Mouse (Mus musculus): ENCODE measurements around the gene Cryba4. TPM values are rescaled to one million over a fixed set of nuclear protein-coding genes. Genes with fewer than 3 reads are reported as not detected.
A peak's percentile ranks its signal among the peaks of the same experiment; 100 is the strongest.

Gene Cryba4
- polyA plus RNA-seq, 1 experiment from 2014 or later = 3.0 TPM

GRCm38 (mm10) chr5:112244890-112245615 lies 7.3 kb downstream of the Cryba4 start:
- Histone ChIP-seq H3K27ac (ENCODE audit: low read depth) (no peak overlapping the region), H3K36me3 (ENCODE audit: control insufficient read depth, insufficient read depth, low read length) (no peaks in the 10 kb centered on the region), H3K27me3 (replicated peaks; ENCODE audit: control insufficient read depth, insufficient read depth, low read length) (no peaks in the 10 kb centered on the region), H3K9me3 (ENCODE audit: control insufficient read depth, low read length) (no peaks in the 10 kb centered on the region), H3K4me3 (ENCODE audit: low read depth, low read length) (no peak overlapping the region), H3K4me2 (ENCODE audit: low read length) (no peak overlapping the region), H3K4me1 (replicated peaks; ENCODE audit: control insufficient read depth, insufficient read depth, low read length) (no peaks in the 10 kb centered on the region), H3K9ac (ENCODE audit: low read length) (no peak overlapping the region)
- ATAC-seq (replicated peaks; ENCODE audit: low FRiP score, low TSS enrichment, low read depth) (no peak), DNase-seq (ENCODE audit: low spot score) (no peak)
- WGBS = 46% methylated on average over 8 of the region's 8 CpGs

GRCm38 (mm10) chr5:112244275-112244562 lies 8.1 kb downstream of the Cryba4 start:
- H3K9me3 ChIP-seq (ENCODE audit: control insufficient read depth, low read length) = no peaks in the 10 kb centered on the region
- H3K27ac ChIP-seq (ENCODE audit: low read depth) = no peak overlapping the region
- H3K4me2 ChIP-seq (ENCODE audit: low read length) = no peak overlapping the region
- H3K4me3 ChIP-seq (ENCODE audit: low read depth, low read length) = no peak overlapping the region
- H3K9ac ChIP-seq (ENCODE audit: low read length) = no peak overlapping the region
- no peaks in the 10 kb centered on the region for H3K27me3 ChIP-seq (replicated peaks; ENCODE audit: control insufficient read depth, insufficient read depth, low read length)
- no peaks in the 10 kb centered on the region for H3K4me1 ChIP-seq (replicated peaks; ENCODE audit: control insufficient read depth, insufficient read depth, low read length)
- WGBS = 59% methylated on average over 1 of the region's 1 CpGs
- DNase-seq (ENCODE audit: low spot score) (no peak), ATAC-seq (replicated peaks; ENCODE audit: low FRiP score, low TSS enrichment, low read depth) (no peak)
- no peaks in the 10 kb centered on the region for H3K36me3 ChIP-seq (ENCODE audit: control insufficient read depth, insufficient read depth, low read length)

DNA sequence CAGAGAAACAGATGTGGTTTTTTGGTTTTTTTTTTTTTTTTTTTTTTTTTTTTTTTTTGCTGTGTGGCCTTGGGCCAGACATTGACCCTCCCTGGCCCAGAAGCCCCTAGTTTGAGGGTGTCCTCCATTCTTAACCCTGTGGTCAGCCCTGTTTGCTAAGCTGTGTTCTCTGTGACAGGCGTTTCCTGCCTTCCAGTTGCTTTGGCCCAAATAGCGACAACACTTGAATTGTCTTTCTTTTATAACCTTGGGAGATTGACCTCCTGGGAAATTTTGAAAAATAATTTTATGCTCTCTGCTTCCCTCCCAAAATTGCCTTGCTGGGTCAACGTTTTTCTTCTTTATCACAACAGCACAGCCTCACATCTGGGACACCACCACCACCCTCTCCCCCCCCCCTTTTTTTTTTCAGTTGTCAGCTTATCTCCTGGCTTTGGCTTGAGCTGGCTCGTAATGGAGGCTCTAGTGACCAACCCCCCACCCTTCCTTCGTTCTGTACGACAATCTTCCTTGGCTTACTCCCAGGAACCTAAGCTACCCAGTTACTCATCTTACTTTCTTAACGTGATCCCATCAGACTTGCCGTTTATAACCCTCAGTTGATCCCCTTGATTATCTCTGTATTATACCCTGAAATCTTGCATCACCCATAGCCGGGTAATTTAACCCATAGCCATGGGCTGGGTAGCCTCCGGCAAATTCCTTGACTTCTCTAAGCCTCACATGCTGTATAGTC lies 8.6 kb downstream of the Cryba4 start:
- no peaks in the 10 kb centered on the region for H3K27me3 ChIP-seq (replicated peaks; ENCODE audit: control insufficient read depth, insufficient read depth, low read length)
- 61% methylated on average over 10 of the region's 10 CpGs for WGBS
- no peaks in the 10 kb centered on the region for H3K36me3 ChIP-seq (ENCODE audit: control insufficient read depth, insufficient read depth, low read length)
- no peak overlapping the region for H3K27ac ChIP-seq (ENCODE audit: low read depth)
- no peak for ATAC-seq (replicated peaks; ENCODE audit: low FRiP score, low TSS enrichment, low read depth)
- no peak overlapping the region for H3K4me2 ChIP-seq (ENCODE audit: low read length)
- no peak overlapping the region for H3K9ac ChIP-seq (ENCODE audit: low read length)
- no peaks in the 10 kb centered on the region for H3K4me1 ChIP-seq (replicated peaks; ENCODE audit: control insufficient read depth, insufficient read depth, low read length)
- H3K4me3 ChIP-seq (ENCODE audit: low read depth, low read length) = no peak overlapping the region
- DNase-seq (ENCODE audit: low spot score) = no peak
- no peaks in the 10 kb centered on the region for H3K9me3 ChIP-seq (ENCODE audit: control insufficient read depth, low read length)

DNA sequence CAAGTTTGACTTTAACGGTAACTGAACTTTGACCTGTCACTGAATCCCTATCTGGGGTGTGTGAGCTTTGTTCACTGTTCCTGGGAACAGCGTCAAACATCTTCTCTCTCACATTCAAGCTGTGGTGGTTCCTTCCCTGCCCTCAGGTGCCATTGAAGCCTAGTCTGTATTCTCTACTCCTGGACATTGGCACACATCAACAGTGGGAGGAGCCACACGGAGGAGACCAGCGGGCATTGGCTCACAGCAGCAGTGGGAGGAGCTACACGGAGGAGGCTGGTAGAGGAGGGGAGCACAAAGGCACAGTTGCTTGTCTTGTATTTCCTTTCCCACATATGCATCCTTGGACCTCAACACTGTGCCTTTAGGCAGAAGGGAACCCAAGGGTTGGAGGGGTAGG lies 9.3 kb downstream of the Cryba4 start:
- H3K36me3 ChIP-seq (ENCODE audit: control insufficient read depth, insufficient read depth, low read length) = no peaks in the 10 kb centered on the region

DNA sequence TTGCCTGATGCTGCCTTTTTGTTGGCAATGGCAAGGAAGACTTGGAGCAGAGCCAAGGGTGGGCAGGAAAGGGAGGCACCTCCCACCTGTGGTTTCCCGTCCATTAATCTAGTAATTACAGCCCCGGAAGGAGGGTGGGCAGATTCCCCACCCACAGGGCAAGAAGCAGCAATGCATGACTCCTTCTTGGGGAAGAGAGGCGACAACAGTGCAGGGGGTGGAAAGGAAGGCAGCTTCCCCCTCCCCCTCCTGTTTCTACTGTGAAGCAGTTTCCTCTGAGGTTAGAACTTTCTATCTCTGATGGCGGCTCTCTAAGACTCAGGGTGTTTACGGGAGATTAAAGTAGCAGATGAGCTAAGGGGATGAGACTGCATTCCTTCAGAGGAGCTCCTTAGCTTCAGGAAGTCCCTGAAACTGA lies 9.9 kb downstream of the Cryba4 start:
- DNase-seq (ENCODE audit: low spot score) (no peak), ATAC-seq (replicated peaks; ENCODE audit: low FRiP score, low TSS enrichment, low read depth) (no peak)
- H3K4me3 ChIP-seq (ENCODE audit: low read depth, low read length) = no peak overlapping the region
- peaks cover 5% of the 10 kb centered on the region for H3K4me1 ChIP-seq (replicated peaks; ENCODE audit: control insufficient read depth, insufficient read depth, low read length)
- no peaks in the 10 kb centered on the region for H3K27me3 ChIP-seq (replicated peaks; ENCODE audit: control insufficient read depth, insufficient read depth, low read length)
- H3K9me3 ChIP-seq (ENCODE audit: control insufficient read depth, low read length) = no peaks in the 10 kb centered on the region
- no peak overlapping the region for H3K27ac ChIP-seq (ENCODE audit: low read depth)
- no peaks in the 10 kb centered on the region for H3K36me3 ChIP-seq (ENCODE audit: control insufficient read depth, insufficient read depth, low read length)
- no peak overlapping the region for H3K9ac ChIP-seq (ENCODE audit: low read length)
- no peak overlapping the region for H3K4me2 ChIP-seq (ENCODE audit: low read length)
- WGBS = 61% methylated on average over 5 of the region's 5 CpGs

More for the DNA sequence above, 9.3 kb downstream of the Cryba4 start:
- no peaks in the 10 kb centered on the region for H3K9me3 ChIP-seq (ENCODE audit: control insufficient read depth, low read length)
- no peak overlapping the region for H3K4me2 ChIP-seq (ENCODE audit: low read length)
- no peaks in the 10 kb centered on the region for H3K4me1 ChIP-seq (replicated peaks; ENCODE audit: control insufficient read depth, insufficient read depth, low read length)
- H3K27me3 ChIP-seq (replicated peaks; ENCODE audit: control insufficient read depth, insufficient read depth, low read length) = no peaks in the 10 kb centered on the region
- H3K27ac ChIP-seq (ENCODE audit: low read depth) = no peak overlapping the region
- no peak overlapping the region for H3K9ac ChIP-seq (ENCODE audit: low read length)
- 49% methylated on average over 5 of the region's 5 CpGs for WGBS
- no peak for ATAC-seq (replicated peaks; ENCODE audit: low FRiP score, low TSS enrichment, low read depth)
- no peak for DNase-seq (ENCODE audit: low spot score)
- no peak overlapping the region for H3K4me3 ChIP-seq (ENCODE audit: low read depth, low read length)

DNA sequence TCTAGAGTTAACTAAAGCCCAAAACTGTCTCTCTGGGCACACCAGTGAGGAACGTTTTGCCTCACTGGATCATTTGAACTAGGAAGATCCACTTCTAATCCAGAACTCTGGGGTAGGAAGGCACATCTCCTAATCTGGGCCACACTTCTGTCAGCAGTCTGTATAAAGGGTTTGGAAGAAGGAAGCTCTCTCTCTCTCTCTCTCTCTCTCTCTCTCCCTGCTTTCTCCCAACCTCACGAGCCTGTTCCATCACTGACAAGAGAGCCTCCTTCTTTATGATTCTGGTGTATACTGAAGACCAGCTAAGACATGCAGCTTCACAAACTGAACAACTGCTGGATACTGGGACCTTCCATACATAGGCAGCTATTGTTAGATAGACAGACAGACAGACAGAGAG lies 10.5 kb downstream of the Cryba4 start:
- Histone ChIP-seq H3K4me2 (ENCODE audit: low read length) (no peak overlapping the region), H3K9ac (ENCODE audit: low read length) (no peak overlapping the region), H3K36me3 (ENCODE audit: control insufficient read depth, insufficient read depth, low read length) (no peaks in the 10 kb centered on the region), H3K4me1 (replicated peaks; ENCODE audit: control insufficient read depth, insufficient read depth, low read length) (peaks cover 8% of the 10 kb centered on the region), H3K27ac (ENCODE audit: low read depth) (no peak overlapping the region), H3K9me3 (ENCODE audit: control insufficient read depth, low read length) (no peaks in the 10 kb centered on the region), H3K27me3 (replicated peaks; ENCODE audit: control insufficient read depth, insufficient read depth, low read length) (no peaks in the 10 kb centered on the region), H3K4me3 (ENCODE audit: low read depth, low read length) (no peak overlapping the region)
- ATAC-seq (replicated peaks; ENCODE audit: low FRiP score, low TSS enrichment, low read depth) = no peak
- DNase-seq (ENCODE audit: low spot score) = no peak
- 71% methylated on average over 2 of the region's 2 CpGs for WGBS

- ATAC-seq (replicated peaks; ENCODE audit: low FRiP score, low TSS enrichment, low read depth) (peak; percentile 38; the same call in 1 of the 2 replicates), DNase-seq (ENCODE audit: low spot score) (peak; percentile 97)
- H3K9ac ChIP-seq (ENCODE audit: low read length) = no peak overlapping the region
- no peak overlapping the region for H3K27ac ChIP-seq (ENCODE audit: low read depth)
- H3K4me1 ChIP-seq (replicated peaks; ENCODE audit: control insufficient read depth, insufficient read depth, low read length) = peaks cover 8% of the 10 kb centered on the region
- no peaks in the 10 kb centered on the region for H3K9me3 ChIP-seq (ENCODE audit: control insufficient read depth, low read length)
- H3K36me3 ChIP-seq (ENCODE audit: control insufficient read depth, insufficient read depth, low read length) = no peaks in the 10 kb centered on the region
- no peak overlapping the region for H3K4me3 ChIP-seq (ENCODE audit: low read depth, low read length)
- H3K27me3 ChIP-seq (replicated peaks; ENCODE audit: control insufficient read depth, insufficient read depth, low read length) = no peaks in the 10 kb centered on the region
- WGBS = 3% methylated on average over 10 of the region's 10 CpGs
- 0 out of 2 replicates have a peak overlapping the region, but pooled peaks have one; percentile 16 for H3K4me2 ChIP-seq (ENCODE audit: low read length)
Measured at GRCm38 (mm10) chr5:112240761-112241160, 11.6 kb downstream of the Cryba4 start.

DNA sequence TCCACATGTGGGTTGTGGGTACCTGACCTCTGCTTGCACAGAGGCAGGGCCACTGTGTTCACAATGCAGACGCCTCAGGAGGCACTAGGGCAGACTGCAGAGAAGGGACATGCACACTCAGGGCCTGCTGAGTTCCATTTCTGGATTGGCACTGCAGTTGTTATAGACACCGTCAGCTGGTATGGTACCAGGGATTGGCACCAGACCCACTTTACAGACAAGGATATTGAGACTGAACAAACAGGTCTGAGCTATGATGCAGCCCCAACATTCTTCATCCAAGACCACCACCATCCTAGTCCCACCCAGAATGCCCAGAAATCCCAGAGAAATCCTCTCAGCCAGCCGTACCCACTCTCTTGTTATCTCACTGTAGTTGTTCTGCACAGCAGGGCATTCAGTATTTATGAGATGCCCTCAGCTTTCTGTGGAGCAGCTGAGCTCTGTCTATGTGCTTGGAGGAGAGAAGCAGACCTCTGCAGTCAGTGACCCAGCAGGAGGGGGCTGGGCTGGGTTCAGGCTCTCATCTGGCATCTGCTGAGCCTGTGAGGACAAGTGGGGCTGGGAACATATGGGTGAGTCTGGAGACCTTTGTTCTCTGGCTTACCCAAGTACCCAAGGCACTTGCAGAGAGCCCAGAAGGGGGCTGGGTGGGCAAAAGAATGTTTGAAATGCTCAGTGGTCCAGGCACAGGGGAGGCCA lies 13.4 kb downstream of the Cryba4 start:
- WGBS = 73% methylated on average over 3 of the region's 3 CpGs
- Histone ChIP-seq H3K27me3 (replicated peaks; ENCODE audit: control insufficient read depth, insufficient read depth, low read length) (no peaks in the 10 kb centered on the region), H3K36me3 (ENCODE audit: control insufficient read depth, insufficient read depth, low read length) (no peaks in the 10 kb centered on the region), H3K27ac (ENCODE audit: low read depth) (no peak overlapping the region), H3K9me3 (ENCODE audit: control insufficient read depth, low read length) (no peaks in the 10 kb centered on the region), H3K9ac (ENCODE audit: low read length) (no peak overlapping the region), H3K4me3 (ENCODE audit: low read depth, low read length) (no peak overlapping the region), H3K4me2 (ENCODE audit: low read length) (no peak overlapping the region), H3K4me1 (replicated peaks; ENCODE audit: control insufficient read depth, insufficient read depth, low read length) (peaks cover 8% of the 10 kb centered on the region)
- ATAC-seq (replicated peaks; ENCODE audit: low FRiP score, low TSS enrichment, low read depth) = no peak
- no peak for DNase-seq (ENCODE audit: low spot score)
